Mouse (Mus musculus): ENCODE measurements around the gene Olfr419. TPM values are rescaled to one million over a fixed set of nuclear protein-coding genes. Genes with fewer than 3 reads are reported as not detected.

The Olfr419 gene
- 0.07 TPM in 1 of 2 replicates, not detected in the other for polyA plus RNA-seq (2012; rRNA removed)

GRCm38 (mm10) chr1:174251961-174252360, at the start of gene Olfr419:
Olfr419 (minus strand) TSS chr1:174252061.
- 63% methylated on average over 3 of the region's 3 CpGs for WGBS
- DNase-seq (ENCODE audit: low read depth, low spot score) = no peak

GRCm38 (mm10) chr1:174270643-174271042, 18.8 kb upstream of the Olfr419 start:
- no peak for DNase-seq (ENCODE audit: low read depth, low spot score)
- 84% methylated on average over 3 of the region's 3 CpGs for WGBS

- DNase-seq (ENCODE audit: low read depth, low spot score) = no peak
- WGBS = 51% methylated on average over 4 of the region's 4 CpGs
These were observed 17.3 kb upstream of the Olfr419 start for GRCm38 (mm10) chr1:174269162-174269561.

- DNase-seq (ENCODE audit: low read depth, low spot score) = no peak
- 79% methylated on average over 4 of the region's 4 CpGs for WGBS
These were observed 16.0 kb upstream of the Olfr419 start for GRCm38 (mm10) chr1:174267816-174268215.

- DNase-seq (ENCODE audit: low read depth, low spot score) = no peak
- 89% methylated on average over 2 of the region's 2 CpGs for WGBS
These were observed 1.5 kb downstream of the Olfr419 start for GRCm38 (mm10) chr1:174250376-174250775.

GRCm38 (mm10) chr1:174247170-174247569, 4.7 kb downstream of the Olfr419 start:
- 88% methylated on average over 6 of the region's 6 CpGs for WGBS
- DNase-seq (ENCODE audit: low read depth, low spot score) = no peak

- no peak for DNase-seq (ENCODE audit: low read depth, low spot score)
- WGBS = 90% methylated on average over 1 of the region's 1 CpGs
These were observed 5.8 kb downstream of the Olfr419 start for GRCm38 (mm10) chr1:174246080-174246479.

- 81% methylated on average over 2 of the region's 2 CpGs for WGBS
- no peak for DNase-seq (ENCODE audit: low read depth, low spot score)
These were observed 7.2 kb downstream of the Olfr419 start for GRCm38 (mm10) chr1:174244621-174245020.

GRCm38 (mm10) chr1:174239916-174240315, 11.9 kb downstream of the Olfr419 start:
- no peak for DNase-seq (ENCODE audit: low read depth, low spot score)
- 80% methylated on average over 4 of the region's 4 CpGs for WGBS

- 68% methylated on average over 8 of the region's 8 CpGs for WGBS
These were observed 35.2 kb downstream of the Olfr419 start for GRCm38 (mm10) chr1:174216528-174217204.

GRCm38 (mm10) chr1:174215270-174216038, 36.4 kb downstream of the Olfr419 start:
- 68% methylated on average over 8 of the region's 8 CpGs for WGBS
- no peak for DNase-seq (ENCODE audit: low read depth, low spot score)

More at GRCm38 (mm10) chr1:174216528-174217204, 35.2 kb downstream of the Olfr419 start:
- DNase-seq (ENCODE audit: low read depth, low spot score) = no peak

GRCm38 (mm10) chr1:174212286-174212685, 39.6 kb downstream of the Olfr419 start:
- WGBS = 29% methylated on average over 5 of the region's 5 CpGs
- no peak for DNase-seq (ENCODE audit: low read depth, low spot score)

GRCm38 (mm10) chr1:174204699-174205098, 47.2 kb downstream of the Olfr419 start:
- WGBS = 56% methylated on average over 7 of the region's 7 CpGs
- no peak for DNase-seq (ENCODE audit: low read depth, low spot score)

Other genes starting within 250 kb of the Olfr419 start
- gene Ifi205, start 220.3 kb downstream of the Olfr419 start, polyA plus RNA-seq (2012; rRNA removed) = 0.47 and 0.67 TPM in 2 replicates
- 0.10 and 0.11 TPM in 2 replicates for gene Olfr433, start 211.4 kb downstream of the Olfr419 start, polyA plus RNA-seq (2012; rRNA removed)
- not detected in 2 replicates for gene Olfr432, start 202.9 kb downstream of the Olfr419 start, polyA plus RNA-seq (2012; rRNA removed)
- gene Olfr430, start 185.5 kb downstream of the Olfr419 start, polyA plus RNA-seq (2012; rRNA removed) = not detected in 2 replicates
- gene Olfr429, start 167.7 kb downstream of the Olfr419 start, polyA plus RNA-seq (2012; rRNA removed) = not detected in 2 replicates
- not detected in 2 replicates for gene Olfr427, start 155.2 kb downstream of the Olfr419 start, polyA plus RNA-seq (2012; rRNA removed)
- not detected in 2 replicates for gene Olfr231, start 130.9 kb downstream of the Olfr419 start, polyA plus RNA-seq (2012; rRNA removed)
- gene Olfr424, start 120.5 kb downstream of the Olfr419 start, polyA plus RNA-seq (2012; rRNA removed) = not detected in 2 replicates
- not detected in 2 replicates for gene Olfr420, start 96.4 kb downstream of the Olfr419 start, polyA plus RNA-seq (2012; rRNA removed)
- not detected in 2 replicates for gene Spta1, start 79.3 kb downstream of the Olfr419 start, polyA plus RNA-seq (2012; rRNA removed)
- 12.2 and 16.5 TPM in 2 replicates for gene Mptx1, start 78.5 kb upstream of the Olfr419 start, polyA plus RNA-seq (2012; rRNA removed)
- gene Olfr417, start 113.1 kb upstream of the Olfr419 start, polyA plus RNA-seq (2012; rRNA removed) = not detected in 2 replicates
- not detected in 2 replicates for gene Olfr248, start 139.0 kb upstream of the Olfr419 start, polyA plus RNA-seq (2012; rRNA removed)
- gene Olfr414, start 172.0 kb upstream of the Olfr419 start, polyA plus RNA-seq (2012; rRNA removed) = not detected in 2 replicates
- not detected in 2 replicates for gene Olfr220, start 190.0 kb upstream of the Olfr419 start, polyA plus RNA-seq (2012; rRNA removed)
- gene Fmn2, start 249.8 kb upstream of the Olfr419 start, polyA plus RNA-seq (2012; rRNA removed) = 0.07 and 0.09 TPM in 2 replicates

Data from large intestine, adult 2 months (tissue).